Mouse (Mus musculus) hematopoietic stem cell, adult 5-6 weeks (primary cell): ENCODE measurements around the gene Cavin3. TPM values are rescaled to one million over a fixed set of nuclear protein-coding genes. Genes with fewer than 3 reads are reported as not detected.

ENCODE experiments used
- ATAC-seq, 2 experiments: fragments of 125-278 bp in 1 of 2; replicated peaks in 1 of 2; 2 replicates each; pipeline ENCODE4 v1.8.0; 2016 to 2017; ENCODE audit warnings: inconsistent platforms in 2 of 2, mild to moderate bottlenecking in 2 of 2, moderate number of reproducible peaks in 2 of 2, low read depth in 1 of 2, moderate TSS enrichment in 1 of 2; ENCODE audit not compliant: low FRiP score in 2 of 2, poor library complexity in 2 of 2, severe bottlenecking in 2 of 2, insufficient read depth in 1 of 2, low TSS enrichment in 1 of 2
- total RNA-seq: library from RNA; stranded (forward); fragments of 172-1452, 232-1000 nt; gene quantifications from 2 replicates; pipeline ENCODE4 v1.2.3, GENCODE M21; 2017

The Cavin3 gene
- 5.6 and 7.2 TPM in 2 replicates for total RNA-seq

GRCm38 (mm10) chr7:105481505-105482411 lies at the start of gene Cavin3:
Gene Cavin3, minus strand, starts transcription at chr7:105482300.
- peak; percentile 63 to 65 for ATAC-seq

DNA sequence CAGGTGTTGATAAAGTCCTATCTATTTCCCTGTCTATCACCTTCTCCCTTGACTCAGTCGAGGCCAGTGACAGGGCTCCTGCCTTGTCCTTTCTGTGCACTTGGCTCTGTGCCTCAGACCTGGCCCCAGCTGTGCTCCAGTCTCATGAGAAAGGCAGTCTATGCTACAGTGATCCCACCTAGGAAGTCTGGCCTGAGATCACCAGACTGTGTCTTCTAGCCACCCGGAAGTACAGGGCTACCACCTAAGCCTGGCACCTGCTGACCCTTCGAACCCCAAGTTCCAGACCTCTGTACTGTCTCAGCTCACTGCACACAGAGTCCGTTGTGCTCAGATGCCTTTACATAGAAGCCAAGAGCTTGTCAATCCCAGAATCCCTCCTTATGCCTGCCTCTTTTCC lies 46.0 kb upstream of the Cavin3 start:
- ATAC-seq, result no peak

DNA sequence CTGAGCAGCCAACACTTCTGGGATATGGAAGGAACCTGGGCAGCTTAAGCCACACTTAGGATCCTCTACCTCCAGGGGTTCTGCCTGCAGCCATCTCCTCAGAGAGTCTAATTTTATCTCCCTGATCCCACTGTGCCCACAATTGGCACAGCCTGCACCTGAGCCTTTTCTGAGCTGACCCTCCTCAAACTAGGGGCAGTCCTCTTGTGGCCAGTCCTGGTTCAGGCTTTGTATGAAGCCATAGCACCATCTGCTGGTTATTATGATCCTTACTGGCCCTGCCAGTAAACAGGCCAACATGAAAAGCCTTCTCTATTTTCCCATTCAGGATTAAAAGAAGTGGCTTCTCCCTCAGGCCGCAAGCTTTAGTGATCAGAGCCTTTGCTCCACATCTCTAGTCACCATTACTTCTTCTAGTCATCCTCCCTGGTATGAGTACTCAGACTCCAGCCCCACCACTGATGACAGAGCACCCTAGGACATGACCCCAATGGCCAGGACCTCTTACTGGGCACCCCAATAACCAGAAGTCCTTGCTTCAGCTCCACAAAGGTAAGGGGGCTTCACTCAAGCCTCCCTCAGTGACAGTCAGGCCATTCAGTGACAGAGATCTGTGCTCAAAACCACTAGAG lies 45.3 kb upstream of the Cavin3 start:
- 0 out of 4 replicates have a peak, but pooled peaks of 1 of the 2 experiments have one; percentile 58 for ATAC-seq

- ATAC-seq, result no peak
Measured at GRCm38 (mm10) chr7:105524222-105524621, 42.1 kb upstream of the Cavin3 start.

- ATAC-seq, result no peak
Measured at GRCm38 (mm10) chr7:105520201-105520600, 38.1 kb upstream of the Cavin3 start.

DNA sequence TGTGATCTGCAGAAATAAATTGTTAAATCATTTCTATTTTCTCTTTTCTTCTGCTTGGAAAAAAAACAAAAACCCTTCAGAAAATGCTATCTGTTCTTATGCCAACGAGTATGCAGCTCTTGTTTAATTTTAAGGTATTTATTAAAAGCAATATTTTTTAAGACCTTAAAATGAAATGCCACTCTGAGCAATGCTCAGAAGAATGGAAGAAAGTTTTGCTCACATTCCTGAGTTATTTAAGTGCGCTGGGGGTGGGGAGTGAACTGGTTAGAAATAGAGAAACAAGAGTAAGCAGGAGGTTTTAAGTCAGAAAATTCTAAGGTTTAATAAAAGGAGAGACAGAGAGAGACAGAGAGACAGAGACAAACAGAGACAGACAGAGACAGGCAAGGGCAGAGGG lies 37.7 kb upstream of the Cavin3 start:
- no peak for ATAC-seq

DNA sequence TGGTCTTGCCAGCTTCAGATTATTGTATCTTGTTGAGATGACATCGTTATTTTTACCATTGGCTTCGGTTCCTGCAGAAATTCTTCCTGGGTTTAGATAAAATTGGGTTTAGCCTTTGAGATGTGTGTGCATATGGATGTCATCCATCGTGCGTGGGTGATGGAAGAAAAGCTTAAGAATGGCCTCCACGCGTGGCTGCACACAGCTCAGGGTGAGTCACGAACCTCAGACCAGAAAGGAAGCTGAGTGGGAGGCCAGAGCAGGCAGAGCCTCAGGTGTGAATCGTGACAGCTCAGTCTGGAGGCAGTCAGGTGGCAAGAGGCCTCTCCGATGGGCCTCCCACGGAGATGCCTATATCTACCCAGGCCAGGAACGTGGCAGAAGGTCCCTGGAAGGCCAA lies 37.2 kb upstream of the Cavin3 start:
- ATAC-seq, result no peak

DNA sequence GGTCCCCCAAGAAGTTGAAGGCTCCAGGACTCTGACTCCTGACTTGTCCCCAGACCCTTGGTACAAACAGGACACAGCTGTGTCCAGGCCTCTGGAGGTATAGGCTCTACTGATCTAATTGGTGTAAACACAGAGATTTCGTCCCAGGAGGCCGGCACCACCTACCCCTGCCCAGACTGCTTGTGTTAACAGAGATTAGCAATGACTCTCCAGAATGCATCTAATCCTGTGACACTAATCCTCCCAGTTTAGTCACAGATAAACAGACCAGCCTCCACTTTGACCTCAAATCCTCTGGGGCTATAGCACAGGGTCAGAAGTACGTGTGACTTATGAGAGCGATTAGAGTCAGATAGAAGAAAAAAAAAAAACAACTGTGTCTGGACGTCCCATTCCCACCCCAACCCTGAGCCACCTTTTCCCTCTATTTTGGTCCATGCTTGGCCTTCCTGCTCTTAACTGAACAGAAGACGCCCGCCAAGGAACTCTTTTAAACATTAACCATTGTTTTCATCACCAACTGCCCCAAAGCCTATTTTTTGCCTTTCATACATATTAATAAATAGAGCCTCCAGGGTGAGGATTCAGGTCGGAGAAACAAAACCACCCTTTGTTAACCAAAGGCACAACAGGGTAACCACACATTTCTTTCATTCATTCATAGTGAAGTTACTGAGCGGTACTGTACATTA lies 34.7 kb upstream of the Cavin3 start:
- ATAC-seq, result no peak

DNA sequence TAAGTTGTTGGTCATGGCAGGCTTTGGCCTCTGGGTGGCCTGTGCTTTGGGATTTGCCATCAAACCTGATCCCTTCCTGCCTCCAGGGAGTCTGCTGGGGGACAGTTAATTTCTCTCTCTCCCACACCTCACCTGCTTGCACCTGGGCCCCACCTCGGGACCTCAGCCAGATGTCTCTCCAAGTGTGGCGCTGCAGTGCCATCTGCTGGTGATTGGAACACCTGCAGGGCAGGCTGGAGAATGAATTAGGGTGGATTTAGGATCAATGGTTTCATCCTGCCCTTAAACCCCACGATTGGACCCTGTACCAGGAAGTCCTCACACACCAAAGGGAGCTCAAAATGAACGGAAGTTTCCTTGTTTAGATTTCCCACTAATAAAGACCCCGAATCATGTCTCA lies 33.1 kb upstream of the Cavin3 start:
- ATAC-seq, result peak; percentile 81 to 90

- no peak for ATAC-seq
Measured at GRCm38 (mm10) chr7:105514561-105514960, 32.5 kb upstream of the Cavin3 start.

- ATAC-seq, result no peak
Measured at GRCm38 (mm10) chr7:105513845-105514291, 31.8 kb upstream of the Cavin3 start.

- no peak for ATAC-seq
Measured at GRCm38 (mm10) chr7:105510143-105510542, 28.0 kb upstream of the Cavin3 start.

GRCm38 (mm10) chr7:105507257-105507656 lies 25.2 kb upstream of the Cavin3 start:
- no peak for ATAC-seq

- ATAC-seq, result no peak
Measured at GRCm38 (mm10) chr7:105501984-105502383, 19.9 kb upstream of the Cavin3 start.

DNA sequence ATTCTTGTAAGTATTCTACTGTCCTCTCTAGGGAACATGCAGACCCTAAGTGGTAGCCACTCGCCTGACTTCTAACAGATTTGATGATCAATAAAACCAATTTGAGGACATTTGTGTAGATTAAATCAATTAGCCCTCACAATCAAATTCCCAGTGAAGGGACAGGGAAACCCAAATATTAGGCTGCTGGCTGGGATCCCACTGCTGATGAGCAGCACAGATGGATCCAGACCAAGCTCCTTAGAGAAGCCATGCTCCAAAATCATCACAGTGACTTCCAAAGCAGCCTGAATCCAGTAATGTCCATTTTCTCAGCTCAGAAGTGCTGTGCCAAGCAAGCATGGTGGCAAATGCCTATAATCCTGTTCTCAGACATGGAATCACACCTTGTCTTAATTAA lies 17.6 kb upstream of the Cavin3 start:
- ATAC-seq, result no peak

DNA sequence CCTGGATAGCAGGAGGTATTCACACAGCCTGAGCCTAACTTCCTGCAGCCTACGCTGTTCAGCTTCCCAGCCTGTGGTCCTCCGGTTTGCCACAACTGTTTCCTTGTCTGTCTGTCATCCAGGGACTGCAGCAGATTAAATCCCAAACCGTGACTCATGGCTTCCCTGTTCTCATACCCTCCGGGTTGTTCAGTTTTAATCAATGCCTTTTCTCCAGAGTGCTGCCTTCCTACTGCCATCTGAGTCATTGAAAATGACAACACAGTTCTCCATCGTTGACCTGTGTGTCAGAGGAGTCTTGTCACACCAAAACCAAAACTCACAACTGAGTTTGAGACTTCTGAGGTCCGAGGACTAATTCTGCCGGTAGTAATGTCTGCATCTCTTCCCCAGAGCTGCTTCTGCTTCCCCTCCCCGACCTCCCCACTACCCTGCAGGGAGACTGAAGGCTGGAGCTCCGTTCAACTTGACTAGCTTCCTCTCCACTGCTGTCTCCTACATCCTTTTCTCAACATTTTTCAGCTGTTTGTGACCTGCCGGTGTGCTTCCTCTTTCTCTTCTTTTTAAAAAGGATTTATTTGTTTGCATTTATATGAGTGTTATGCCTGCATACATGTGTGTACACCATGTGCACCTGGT lies 16.9 kb upstream of the Cavin3 start:
- ATAC-seq, result peak; percentile 46 to 56; a peak in 3 of 4 replicates

GRCm38 (mm10) chr7:105497881-105498280 lies 15.8 kb upstream of the Cavin3 start:
- no peak for ATAC-seq
